Mouse (Mus musculus) layer of hippocampus, adult 8-10 months (tissue): ENCODE measurements around the gene Det1. TPM values are rescaled to one million over a fixed set of nuclear protein-coding genes. Genes with fewer than 3 reads are reported as not detected.

Source experiments
- DNase-seq, 2 experiments: peaks; one replicate each; pipeline ENCODE4 v3.0.0; 2022; ENCODE audit warnings: low spot score in 2 of 2
- total RNA-seq, 4 experiments: library from RNA; stranded (reverse); gene quantifications; 2 replicates each; pipeline ENCODE4 v1.2.4; 2022

The Det1 gene
- total RNA-seq, 4 experiments from 2014 or later, result 5.6 to 8.3 (median 6.5) TPM

- no peak for DNase-seq
Observed at GRCm38 (mm10) chr7:78855044-78855655, 8.1 kb upstream of the Det1 start.

GRCm38 (mm10) chr7:78854051-78854450 lies 7.0 kb upstream of the Det1 start:
- no peak for DNase-seq

GRCm38 (mm10) chr7:78846066-78846716 lies 872 bp downstream of the Det1 start:
- no peak for DNase-seq

- no peak for DNase-seq
Observed at GRCm38 (mm10) chr7:78841601-78842000, 5.5 kb downstream of the Det1 start.

GRCm38 (mm10) chr7:78837250-78837649 lies 9.8 kb downstream of the Det1 start:
- no peak for DNase-seq

GRCm38 (mm10) chr7:78835656-78836055 lies 11.4 kb downstream of the Det1 start:
- DNase-seq, result no peak

GRCm38 (mm10) chr7:78827749-78828362 lies 19.2 kb downstream of the Det1 start:
- DNase-seq, result no peak

GRCm38 (mm10) chr7:78826682-78827385 lies 20.2 kb downstream of the Det1 start:
- DNase-seq, result peak in 1 of 2 experiments; percentile 21

GRCm38 (mm10) chr7:78818336-78818735 lies 28.7 kb downstream of the Det1 start:
- DNase-seq, result no peak

GRCm38 (mm10) chr7:78814766-78815165 lies 32.3 kb downstream of the Det1 start:
- no peak for DNase-seq

- DNase-seq, result no peak
Observed at GRCm38 (mm10) chr7:78813791-78814190, 33.3 kb downstream of the Det1 start.

GRCm38 (mm10) chr7:78807192-78807591 lies 39.9 kb downstream of the Det1 start:
- DNase-seq, result no peak

GRCm38 (mm10) chr7:78803841-78804240 lies 43.2 kb downstream of the Det1 start:
- DNase-seq, result no peak

GRCm38 (mm10) chr7:78799730-78800496 lies 47.1 kb downstream of the Det1 start:
- no peak for DNase-seq

GRCm38 (mm10) chr7:78797843-78798455 lies 49.1 kb downstream of the Det1 start:
- peak; percentile 71 to 79 for DNase-seq

GRCm38 (mm10) chr7:78796624-78797023 lies 50.4 kb downstream of the Det1 start:
- DNase-seq, result no peak

- no peak for DNase-seq
Observed at GRCm38 (mm10) chr7:78794571-78795092, 52.4 kb downstream of the Det1 start.

- no peak for DNase-seq
Observed at GRCm38 (mm10) chr7:78793895-78794570, 53.0 kb downstream of the Det1 start.

- DNase-seq, result peak; percentile 39 to 62
Observed at GRCm38 (mm10) chr7:78791359-78792222, 55.5 kb downstream of the Det1 start.
